Mouse (Mus musculus): ENCODE data around the gene Csnk2a2.

Csnk2a2 gene

DNA sequence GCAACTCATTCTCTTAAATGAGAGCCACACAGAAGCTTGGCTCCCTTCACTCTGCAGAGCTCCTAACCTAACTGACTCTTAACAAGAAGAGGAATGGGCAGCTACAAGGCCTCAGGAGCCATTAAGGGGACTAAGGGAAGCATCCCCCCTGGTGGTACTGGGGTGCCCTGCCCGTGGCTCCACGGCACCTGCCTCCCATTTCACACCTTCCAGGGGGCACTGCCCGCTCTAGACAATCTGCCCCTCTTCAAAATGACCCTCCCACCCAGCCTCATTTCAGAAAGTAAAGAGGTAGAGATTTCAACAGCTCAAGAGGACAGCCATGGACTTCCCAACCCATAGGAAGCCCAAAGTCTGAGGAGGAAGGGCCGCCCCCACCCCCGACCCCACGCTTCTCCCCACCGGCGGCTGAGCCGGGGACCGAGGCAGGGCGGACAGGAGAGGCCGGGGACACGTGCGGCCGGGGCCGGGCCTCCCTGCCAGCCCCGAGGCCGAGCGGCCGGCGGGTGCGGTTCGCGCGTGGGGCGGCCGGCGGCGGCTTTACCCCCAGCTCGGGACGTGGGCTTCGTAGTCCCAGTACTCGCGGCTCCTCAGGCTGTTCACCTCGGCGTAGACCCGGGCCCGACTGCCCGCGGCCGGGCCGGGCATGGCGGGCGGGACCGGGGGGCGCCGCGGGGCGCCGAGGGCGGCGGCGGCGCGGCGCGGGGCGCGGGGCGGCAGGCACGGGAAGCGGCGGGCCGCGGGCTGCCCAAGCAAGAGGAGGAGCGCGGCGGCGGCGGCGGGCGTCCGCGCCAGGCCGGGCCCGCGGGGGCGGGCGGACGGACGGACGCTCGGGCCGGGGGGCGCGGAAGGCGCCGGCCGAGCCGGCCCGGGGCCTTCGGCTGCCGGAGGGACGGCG is 1.8 kb downstream of the Csnk2a2 start:
- DNase-seq (ENCODE audit: low spot score in 2 of 2) = no peak

DNA sequence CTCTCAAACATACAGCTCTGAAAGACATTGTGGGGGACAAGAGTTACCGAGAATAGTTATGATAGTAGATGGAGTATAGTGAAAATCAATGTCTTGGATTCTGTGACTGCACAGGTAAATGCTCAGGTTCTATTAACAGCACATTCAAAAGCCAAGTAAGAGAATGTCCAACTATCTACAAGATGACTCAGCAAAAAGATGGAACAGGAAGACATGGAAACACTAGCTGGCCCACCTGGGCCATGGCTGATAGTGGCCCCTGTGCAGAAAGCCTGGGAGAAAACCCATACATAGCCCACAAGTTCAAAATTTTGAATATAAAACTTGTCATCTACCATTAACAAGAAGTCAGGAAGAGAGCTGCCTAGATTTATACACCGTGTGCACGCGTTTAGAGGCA is 19.8 kb downstream of the Csnk2a2 start:
- no peak for DNase-seq (ENCODE audit: low spot score in 2 of 2)

DNA sequence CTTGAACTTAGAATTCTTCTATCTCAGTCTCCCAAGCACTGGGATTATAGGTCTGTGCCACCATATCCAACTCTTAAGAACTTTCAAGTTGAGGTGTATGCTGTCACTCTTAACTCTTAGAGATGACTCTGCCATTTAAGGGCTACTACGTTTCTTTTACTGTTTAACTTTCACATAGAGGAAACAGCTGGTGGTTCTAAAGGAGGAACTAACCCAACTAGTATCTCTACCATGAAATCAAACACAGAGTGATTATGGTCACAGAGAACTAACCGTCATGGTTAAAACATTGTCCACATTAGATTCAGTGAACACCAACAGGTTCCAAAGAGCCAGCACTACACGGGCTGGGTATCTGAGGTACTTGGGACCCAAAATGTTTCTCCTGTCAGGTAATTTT is 20.8 kb downstream of the Csnk2a2 start:
- DNase-seq (ENCODE audit: low spot score in 2 of 2) = no peak

DNA sequence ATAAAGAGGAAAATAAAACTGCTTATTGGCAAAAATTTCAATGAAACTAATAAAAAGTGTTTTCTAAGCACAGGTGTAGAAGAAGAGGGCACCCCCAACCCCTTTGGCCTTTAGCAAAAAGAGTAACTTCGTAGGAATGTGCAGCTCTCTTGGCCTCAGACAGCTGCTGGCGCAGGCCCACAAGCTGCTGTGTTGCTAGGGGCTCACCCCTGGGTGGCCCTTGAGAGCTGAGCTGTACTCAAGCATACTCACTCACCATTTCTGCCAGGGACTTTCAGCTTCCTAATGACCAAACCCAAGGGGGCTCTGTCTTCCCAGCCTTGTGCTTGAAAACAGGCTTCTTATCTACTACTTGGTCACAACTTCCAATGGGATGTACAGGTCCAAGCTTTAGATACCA is 23.3 kb downstream of the Csnk2a2 start:
- no peak for DNase-seq (ENCODE audit: low spot score in 2 of 2)

DNA sequence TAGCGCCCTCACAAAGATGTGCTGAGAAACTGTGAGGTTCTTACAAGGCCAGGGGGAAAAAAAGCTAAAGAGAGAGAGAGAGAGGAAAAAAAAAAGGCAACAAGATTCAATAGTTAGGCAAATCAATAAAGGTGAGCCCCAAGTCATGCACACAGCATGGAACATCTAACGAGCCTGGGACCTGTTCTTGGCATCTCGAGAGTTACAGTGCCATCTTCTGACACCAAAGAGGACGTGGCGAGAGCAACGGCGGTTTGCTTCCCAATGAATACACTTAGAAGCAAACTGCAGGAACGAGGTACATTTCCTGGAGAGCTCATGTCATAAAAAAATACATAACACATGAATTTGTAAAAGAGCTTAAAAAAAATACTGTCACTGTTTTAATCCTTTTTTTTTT is 37.3 kb downstream of the Csnk2a2 start:
- DNase-seq (ENCODE audit: low spot score in 2 of 2) = no peak

DNA sequence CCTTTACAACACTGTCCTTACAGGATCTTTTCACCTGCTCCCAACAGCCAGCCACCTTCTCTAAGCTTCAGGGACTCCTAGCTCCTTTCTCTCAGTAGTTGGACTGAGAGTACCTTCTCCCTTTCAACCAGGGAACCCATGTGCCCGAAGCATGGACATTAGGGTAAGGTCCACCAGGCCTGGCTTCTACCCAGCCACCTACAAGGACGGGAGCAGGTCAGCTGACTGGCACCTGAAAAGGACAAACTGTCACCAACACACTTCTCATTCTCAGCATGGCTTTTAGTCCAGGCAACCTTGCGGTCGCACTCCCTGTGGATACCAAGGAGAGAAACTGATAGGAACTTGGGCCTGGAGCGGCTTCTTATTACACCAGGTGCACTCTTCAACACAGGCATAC is 39.6 kb downstream of the Csnk2a2 start:
- DNase-seq (ENCODE audit: low spot score in 2 of 2) = no peak

DNA sequence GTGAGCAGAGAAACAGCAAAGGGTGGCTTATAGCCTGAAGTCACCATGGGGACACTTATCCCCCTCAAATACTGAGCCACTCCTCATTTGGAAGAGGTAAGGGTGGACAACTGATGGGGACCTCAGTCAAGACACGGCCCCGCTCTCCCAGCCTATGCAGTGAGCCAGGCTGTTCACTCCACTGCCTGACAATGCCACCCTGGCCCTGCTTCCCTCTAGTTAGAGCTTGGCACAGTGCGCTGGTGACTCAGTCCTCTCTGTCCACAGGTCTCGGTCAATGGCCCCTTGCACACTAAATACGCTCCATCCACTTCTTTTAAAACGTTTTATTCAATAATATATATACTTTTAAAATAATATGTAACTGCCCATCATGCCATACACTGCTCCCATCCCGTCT is 42.2 kb downstream of the Csnk2a2 start:
- DNase-seq (ENCODE audit: low spot score in 2 of 2) = no peak

DNA sequence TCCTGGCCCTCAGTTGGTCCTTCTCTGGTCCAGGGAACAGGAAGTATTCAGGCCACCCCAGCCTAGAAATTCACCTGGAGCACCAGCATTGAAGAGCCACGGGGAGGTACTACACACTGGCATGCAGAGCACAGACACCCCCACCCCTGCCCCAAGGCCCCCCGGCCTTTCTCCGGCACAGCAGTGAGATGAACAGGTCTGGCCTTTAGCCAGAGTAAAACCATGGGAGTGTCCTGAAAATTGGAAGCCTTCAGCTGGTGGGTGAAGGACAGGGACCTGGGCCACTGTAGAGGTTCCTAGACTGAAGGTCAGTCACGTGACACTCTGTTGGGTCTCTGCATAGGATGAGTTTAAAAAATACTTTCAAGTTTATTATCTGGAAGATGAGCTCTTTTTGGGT is 44.8 kb downstream of the Csnk2a2 start:
- DNase-seq (ENCODE audit: low spot score in 2 of 2) = no peak

DNA sequence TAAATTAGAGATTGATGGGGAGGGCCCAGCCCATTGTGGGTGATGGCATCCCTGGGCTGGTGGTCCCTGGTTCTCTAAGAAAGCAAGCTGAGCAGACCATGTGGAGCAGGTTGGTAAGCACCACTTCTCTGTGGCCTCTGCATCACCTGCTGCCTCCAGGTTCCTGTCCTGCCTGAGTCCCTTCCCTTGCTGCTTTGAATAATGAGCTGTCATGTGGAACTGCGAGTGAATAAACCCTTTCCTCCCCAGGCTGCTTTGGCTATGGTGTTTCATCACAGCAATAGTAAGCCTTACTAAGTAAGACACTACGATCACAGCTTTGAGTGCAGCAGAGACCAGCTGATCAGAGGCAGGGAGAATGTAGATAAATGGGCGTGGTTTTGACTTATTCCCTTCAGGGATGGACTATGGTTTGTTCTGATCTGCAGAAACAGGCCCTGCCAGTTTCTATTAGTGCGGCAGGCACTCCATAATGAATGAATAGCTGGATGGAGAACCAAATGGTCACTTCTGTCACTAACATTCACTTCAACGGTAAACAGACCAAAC is 48.3 kb downstream of the Csnk2a2 start:
- no peak for DNase-seq (ENCODE audit: low spot score in 2 of 2)

DNA sequence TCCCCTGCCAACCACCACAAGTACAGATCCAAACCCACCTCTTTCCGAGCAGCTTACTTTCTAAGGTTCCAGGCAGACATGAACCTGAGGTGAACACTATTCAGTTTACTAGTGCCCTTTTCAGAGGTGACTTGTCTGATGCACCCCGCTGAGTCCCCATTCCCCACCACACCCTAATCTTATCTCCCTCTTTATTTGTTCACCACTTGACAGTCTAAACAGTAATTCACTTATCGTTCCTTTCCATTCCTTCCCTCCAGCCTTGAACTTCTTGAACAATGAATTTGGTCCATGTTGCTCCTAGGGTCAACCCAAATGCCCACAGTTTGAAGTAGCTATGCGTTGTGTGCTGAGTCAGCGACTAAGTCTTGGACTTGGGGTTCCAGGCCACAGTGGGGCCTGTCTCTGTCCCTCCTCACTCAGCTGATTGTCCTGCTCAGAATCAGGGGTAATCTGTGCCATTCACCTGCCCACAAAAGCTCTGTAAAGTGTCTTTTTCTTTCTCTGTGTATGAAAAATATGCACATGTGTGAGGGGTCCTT is 49.6 kb downstream of the Csnk2a2 start:
- no peak for DNase-seq (ENCODE audit: low spot score in 2 of 2)

DNA sequence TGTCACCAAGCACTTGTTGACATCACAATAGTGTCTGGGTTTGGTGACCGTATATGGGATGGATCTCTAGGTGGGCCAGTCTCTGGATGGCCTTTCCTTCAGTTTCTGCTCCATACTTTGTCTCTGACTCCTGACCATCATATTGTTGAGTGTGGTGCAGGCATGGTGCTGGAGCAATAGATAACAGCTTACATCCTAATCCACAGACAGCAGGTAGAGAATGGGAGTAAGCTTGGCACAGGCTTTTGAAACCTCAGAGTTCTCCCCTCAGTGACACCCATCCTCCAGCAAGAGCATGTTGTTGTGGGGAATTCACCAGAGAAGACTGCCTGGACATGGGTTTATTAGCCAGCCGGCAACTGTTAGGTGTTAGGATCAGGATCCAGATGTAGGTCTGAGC is 50.4 kb downstream of the Csnk2a2 start:
- no peak for DNase-seq (ENCODE audit: low spot score in 2 of 2)

DNA sequence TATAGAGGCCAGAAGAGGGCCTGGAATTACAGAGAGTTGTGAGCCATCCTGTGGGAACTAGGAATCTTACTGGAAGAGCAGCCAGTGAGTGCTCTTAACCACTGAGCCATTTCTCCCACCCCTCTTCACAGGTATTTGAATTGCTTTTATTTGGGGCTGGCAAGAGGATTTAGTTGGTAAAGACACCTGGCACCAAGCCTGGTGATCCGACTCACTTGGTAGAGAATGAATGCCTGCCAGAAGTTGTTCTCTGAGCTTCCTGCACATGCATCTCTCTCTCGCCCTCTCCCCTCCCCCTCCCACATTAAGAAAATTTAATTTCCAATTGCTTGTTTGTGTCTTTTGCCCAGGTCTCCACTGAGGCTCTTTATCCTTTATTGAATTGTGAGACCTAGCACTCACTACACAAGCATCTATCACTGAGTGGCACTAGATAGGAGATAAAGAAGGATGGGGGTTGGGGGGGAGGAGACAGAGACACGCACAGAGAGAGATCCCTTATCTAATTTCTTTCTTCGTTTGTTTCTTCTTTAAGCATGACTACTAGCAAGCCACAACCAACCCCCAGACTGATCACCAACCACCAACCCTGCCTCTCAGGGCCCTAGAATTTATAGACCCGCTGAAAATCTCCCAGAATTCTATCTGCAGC is 52.4 kb downstream of the Csnk2a2 start:
- no peak for DNase-seq (ENCODE audit: low spot score in 2 of 2)

DNA sequence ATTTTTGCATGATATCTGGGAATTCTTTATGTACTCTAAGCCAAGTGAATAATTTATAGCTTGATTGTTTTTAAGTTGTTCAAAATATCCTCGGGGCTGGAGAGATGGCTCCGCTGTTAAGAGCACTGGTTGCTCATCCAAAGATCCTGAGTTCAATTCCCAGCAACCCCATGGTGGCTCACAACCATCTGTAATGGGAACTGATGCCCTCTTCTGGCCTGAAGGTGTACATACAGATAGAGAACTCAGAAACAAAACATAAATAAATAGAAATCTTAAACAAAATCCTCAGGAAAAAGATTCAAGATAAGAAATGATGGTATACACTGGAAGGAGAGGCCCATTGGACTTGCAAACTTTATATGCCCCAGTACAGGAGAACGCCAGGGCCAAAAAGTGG is 53.9 kb downstream of the Csnk2a2 start:
- DNase-seq (ENCODE audit: low spot score in 2 of 2) = no peak

DNA sequence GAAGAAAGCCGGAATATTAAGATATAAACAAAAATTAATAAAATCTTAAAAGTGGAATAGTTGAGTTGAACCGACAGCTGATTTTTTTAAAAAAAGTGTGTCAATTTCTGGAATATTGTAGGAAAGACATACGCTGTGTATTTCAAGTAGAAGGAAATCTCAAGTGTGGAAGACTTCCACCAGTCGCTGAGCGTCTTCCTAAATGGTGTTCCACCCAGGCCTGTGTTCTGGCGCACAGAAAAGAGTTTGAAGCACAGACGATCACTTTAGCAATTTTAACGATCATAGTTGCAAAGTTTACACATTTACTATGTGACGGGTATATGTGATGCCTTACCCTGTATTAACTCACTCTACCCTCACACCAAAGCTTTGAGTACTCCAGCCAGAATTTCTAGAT is 54.4 kb downstream of the Csnk2a2 start:
- DNase-seq (ENCODE audit: low spot score in 2 of 2) = no peak

DNA sequence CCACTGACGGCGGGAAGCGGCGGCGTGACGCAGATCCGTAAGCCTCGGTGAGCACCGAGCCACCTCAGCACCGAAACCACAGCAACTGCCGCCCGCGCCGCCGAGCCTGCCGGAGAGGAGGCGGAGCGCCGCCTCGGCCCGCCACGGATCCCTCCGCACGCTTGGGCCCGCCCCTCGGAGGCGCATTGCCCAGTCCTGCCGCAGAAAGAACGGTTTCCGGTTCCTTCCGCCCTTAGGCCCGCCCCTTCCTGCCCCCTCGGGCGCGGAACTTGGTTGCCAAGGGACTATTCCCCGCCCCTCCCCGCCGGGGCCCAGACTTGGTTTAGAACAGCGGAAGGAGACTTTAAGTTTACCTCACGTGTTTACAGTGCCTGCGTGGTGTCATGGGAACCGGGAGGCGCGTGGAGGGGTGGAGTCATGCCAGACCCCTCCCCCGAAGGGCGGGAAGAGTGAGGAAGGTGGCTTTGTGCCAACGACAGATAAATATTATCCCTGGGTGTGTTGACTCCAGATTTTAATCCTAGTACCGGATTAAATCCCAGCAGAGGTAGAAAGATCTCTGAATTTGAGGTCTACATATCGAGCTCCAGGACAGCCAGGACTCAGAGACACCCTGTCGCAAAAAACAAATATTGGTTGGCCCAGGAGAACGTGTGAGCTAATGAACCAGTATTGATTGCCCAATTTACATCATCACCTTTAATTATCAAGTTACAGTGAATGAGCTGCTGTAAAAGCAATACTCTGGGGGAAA is 55.0 kb downstream of the Csnk2a2 start, which contains the start of gene Cfap20:
Gene Cfap20 (minus strand): TSS at position 184 of the 754 bp plus-strand sequence.
- peak; percentile 98 to 99 for DNase-seq (ENCODE audit: low spot score in 2 of 2)

DNA sequence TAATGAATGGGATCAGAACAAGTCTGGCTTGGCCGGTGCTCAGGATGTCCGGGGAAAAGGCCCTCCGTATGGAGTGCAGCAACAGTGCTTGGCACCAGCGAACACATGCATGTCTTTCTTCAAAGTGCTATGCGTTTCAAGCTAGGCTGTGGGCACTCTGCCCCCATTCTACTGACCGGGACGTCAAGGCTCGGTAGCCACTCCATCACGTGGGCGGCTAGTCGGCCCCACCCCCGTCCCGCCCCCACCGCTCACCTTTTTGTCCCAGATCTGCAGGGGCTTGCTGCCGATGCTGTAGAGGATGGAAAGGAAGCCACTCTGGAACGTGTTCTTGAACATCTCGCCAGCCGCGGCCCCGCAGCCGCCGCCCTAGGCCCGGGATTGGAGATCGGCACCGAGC is 55.6 kb downstream of the Csnk2a2 start:
- DNase-seq (ENCODE audit: low spot score in 2 of 2) = no peak

DNA sequence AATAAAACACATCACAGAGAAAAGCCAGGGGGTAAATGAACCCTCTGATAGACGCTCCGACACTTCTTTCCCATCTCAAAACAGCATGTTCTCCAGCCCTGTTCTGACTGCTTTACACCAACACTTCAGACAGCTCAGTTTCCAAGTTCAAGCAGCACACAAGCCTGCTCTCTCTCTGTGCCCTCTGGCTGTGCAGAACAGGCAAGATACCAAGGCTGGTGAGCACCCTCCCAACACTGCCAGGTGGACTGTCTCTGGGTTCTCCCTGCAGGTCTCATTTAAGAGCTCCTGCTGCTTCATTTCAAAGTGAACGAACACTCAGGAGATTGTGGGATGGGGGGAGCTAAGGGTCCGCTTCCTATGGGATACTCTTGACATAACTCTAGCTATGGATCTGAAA is 56.7 kb downstream of the Csnk2a2 start:
- no peak for DNase-seq (ENCODE audit: low spot score in 2 of 2)

DNA sequence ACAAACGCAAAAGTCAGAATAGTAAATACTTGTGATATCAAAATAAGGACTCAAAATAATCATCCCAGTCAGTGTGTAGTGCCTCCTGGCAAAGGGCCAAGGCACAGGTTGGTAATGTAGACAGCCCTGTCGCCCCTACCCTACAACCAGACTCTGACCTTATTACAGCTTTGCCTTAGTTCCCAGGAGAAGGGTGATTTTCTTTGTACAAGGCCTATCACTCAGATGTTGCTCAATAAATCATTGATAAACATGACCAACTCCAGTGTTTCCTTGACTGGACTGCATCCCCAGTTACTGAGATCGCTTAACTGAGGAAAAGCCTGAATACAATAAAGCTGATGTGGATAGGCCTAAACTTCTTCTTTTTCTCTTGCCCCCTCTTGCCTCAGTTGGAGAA is 57.4 kb downstream of the Csnk2a2 start:
- DNase-seq (ENCODE audit: low spot score in 2 of 2) = no peak

DNA sequence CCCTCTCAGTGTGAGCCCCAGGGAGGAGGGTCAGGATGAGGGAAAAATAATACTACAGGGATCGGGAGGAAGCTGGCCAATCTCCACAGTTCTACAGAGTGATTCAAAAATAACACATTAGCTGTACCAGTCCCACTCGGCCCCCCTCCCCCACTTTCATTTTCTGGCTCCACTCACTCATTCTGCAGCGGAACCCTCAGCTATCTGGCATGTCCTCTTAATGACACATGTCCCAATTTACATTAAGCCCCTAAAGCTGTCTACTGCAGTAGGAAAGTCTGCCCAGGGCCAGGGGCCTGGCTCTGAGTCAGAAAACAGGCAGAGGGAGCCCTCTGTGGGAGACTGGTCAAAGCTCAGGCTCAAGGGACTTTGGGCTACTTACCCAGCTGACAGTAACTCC is 59.9 kb downstream of the Csnk2a2 start:
- DNase-seq (ENCODE audit: low spot score in 2 of 2) = no peak

DNA sequence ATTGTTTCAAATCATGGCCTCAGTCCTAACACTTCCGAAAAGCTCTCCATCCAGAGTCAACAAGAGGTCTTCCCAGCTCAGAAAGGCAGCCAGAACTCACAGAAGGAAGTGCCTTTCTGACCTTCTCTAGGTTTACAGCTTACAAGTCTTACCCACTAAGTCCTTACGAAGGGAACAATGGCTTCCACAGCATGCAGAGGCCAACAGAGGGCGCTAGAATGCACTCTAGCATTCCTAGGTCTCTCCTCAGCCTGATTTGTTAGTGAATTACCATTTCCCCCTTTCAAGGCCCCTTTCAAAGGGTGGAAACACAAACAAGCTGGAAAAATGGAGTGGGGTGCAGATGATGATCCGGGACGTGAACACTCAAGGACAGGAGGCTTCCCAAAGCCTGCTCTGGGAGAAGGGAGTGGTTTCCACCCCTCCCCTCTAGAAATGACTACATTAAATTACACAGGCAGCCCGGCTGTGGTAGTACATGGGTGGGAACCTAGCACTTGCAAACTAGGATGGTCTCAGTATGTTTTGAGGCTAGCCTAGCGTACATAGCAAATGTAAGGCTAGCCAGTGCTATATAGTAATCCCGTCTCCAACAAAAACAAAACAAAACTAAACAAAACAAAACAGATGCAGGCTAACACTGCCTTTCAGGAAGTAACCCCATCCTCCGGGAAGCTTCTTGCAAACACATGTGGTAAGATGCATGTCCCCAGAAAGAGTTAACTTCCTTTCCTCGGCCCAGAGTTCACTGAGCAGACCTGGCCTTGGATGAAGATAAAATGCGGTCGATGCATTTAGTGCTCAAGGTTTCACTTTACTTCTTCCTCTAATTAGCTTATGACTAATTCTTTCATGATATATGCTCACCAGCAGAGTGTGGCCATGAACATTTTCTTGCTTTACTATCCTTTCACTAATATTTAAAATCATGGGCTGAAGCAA is 62.0 kb downstream of the Csnk2a2 start:
- DNase-seq (ENCODE audit: low spot score in 2 of 2) = peak; percentile 36 to 61

DNA sequence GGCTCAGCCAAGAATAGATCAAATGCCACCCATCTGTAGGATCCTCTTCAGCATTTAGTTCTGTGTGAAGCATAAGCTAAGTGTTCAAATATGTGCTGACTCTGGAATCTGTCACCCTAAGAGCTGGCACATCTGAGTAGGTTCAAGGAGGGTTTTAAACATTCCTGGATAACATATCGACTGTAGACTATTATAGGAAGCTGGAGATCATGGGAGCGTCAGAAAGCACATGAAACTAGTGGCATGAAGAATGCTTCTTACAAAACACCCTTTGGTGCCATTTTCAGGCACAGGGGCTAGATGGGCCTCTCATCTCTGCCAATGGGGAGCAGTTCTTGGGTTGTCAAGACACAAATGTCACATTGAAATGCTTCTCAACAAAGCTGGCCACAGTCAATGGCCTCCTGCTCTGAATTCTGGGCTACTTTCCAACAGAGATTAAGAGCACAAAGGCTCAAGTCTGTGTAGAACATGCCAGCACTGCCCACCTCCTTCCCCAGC is 63.0 kb downstream of the Csnk2a2 start:
- no peak for DNase-seq (ENCODE audit: low spot score in 2 of 2)
